Mouse (Mus musculus) kidney, adult 2 months (tissue): ENCODE results near the gene Enpp1.

Experiments
- CTCF ChIP-seq: fragments of 200-500 bp; conservative IDR thresholded peaks from 2 replicates; pipeline ENCODE4 v1.5.1; 2011; ENCODE audit warnings: low read depth, mild to moderate bottlenecking, control low read depth, low read length, moderate library complexity, mixed read lengths; ENCODE audit not compliant: insufficient read depth, insufficient read length
- POLR2A ChIP-seq: fragments of 200-500 bp; IDR thresholded peaks from one replicate; pipeline ENCODE4 v1.6.1; 2011; ENCODE audit warnings: low read depth, low read length, control low read depth

DNA sequence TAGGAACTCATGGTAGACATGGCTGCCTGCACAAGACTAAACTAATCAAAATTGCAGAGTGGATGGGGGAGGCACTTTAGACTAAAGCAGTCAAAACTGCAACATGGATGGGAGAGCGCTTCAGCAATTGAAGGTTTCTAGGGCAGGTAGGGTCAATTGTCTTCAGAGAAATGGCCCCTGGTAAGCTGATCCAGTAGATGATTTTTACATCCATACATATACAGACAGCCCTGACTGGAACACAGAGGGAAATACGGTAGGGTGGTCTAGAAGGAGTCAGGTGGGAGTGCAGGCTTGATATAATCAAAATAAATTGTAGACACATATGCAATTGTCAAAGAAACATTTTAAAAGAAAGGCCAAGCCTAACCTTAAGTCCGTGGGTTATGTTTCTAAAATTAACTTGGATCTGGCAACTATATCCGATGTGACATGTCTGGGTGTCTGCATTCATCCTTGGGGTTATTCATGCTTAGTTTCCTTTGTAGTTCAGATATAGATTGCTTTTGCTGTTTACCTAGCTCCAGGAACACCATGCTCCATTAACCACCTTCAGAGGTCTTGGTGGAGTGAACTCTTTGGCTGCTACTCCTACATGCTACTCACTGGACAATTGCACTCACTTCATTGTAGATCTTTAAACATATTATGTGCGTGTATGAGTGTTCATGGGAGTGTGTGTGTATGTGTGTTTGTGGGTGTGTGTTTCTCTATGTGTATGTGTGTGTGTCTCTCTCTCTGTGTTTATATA, 23.2 kb upstream of the Enpp1 start:
- TF ChIP-seq CTCF (no peak), POLR2A (no peak)
